Mouse (Mus musculus): ENCODE data around the gene Cnih3. TPM values are rescaled to one million over a fixed set of nuclear protein-coding genes. Genes with fewer than 3 reads are reported as not detected.

Cnih3 gene
- polyA plus RNA-seq, 1 experiment from 2014 or later: 0.08 TPM

- Histone ChIP-seq H3K4me2 (ENCODE audit: low read depth, low read length) (no peak overlapping the region), H3K4me3 (ENCODE audit: low read length) (no peak overlapping the region), H3K9ac (ENCODE audit: low read length) (no peak overlapping the region), H3K27me3 (ENCODE audit: control insufficient read depth, insufficient read depth, low read depth, low read length) (no peaks in the 10 kb centered on the region), H3K27ac (ENCODE audit: low read length) (no peak overlapping the region), H3K36me3 (ENCODE audit: control insufficient read depth, insufficient read depth, low read length) (no peaks in the 10 kb centered on the region), H3K9me3 (ENCODE audit: control insufficient read depth, low read length) (no peaks in the 10 kb centered on the region), H3K4me1 (replicated peaks; ENCODE audit: control insufficient read depth, insufficient read depth, low read length) (peaks cover 4% of the 10 kb centered on the region)
- 38% methylated on average over 5 of the region's 5 CpGs for WGBS
- ATAC-seq (ENCODE audit: low read depth): no peak
These were observed 112.6 kb downstream of the Cnih3 start for GRCm38 (mm10) chr1:181465027-181465426.

- no peaks in the 10 kb centered on the region for H3K27me3 ChIP-seq (ENCODE audit: control insufficient read depth, insufficient read depth, low read depth, low read length)
- H3K9ac ChIP-seq (ENCODE audit: low read length): no peak overlapping the region
- no peak overlapping the region for H3K27ac ChIP-seq (ENCODE audit: low read length)
- H3K4me1 ChIP-seq (replicated peaks; ENCODE audit: control insufficient read depth, insufficient read depth, low read length): peaks cover 4% of the 10 kb centered on the region
- H3K9me3 ChIP-seq (ENCODE audit: control insufficient read depth, low read length): peaks cover 4% of the 10 kb centered on the region; the same call in 1 of the 2 replicates
- no peaks in the 10 kb centered on the region for H3K36me3 ChIP-seq (ENCODE audit: control insufficient read depth, insufficient read depth, low read length)
- H3K4me3 ChIP-seq (ENCODE audit: low read length): no peak overlapping the region
- 88% methylated on average over 6 of the region's 6 CpGs for WGBS
- ATAC-seq (ENCODE audit: low read depth): peak; percentile 5; the same call in 1 of the 2 replicates
- no peak overlapping the region for H3K4me2 ChIP-seq (ENCODE audit: low read depth, low read length)
These were observed 113.6 kb downstream of the Cnih3 start for GRCm38 (mm10) chr1:181466040-181466439.

GRCm38 (mm10) chr1:181466601-181467320 is 114.3 kb downstream of the Cnih3 start:
- peaks cover 4% of the 10 kb centered on the region for H3K4me1 ChIP-seq (replicated peaks; ENCODE audit: control insufficient read depth, insufficient read depth, low read length)
- ATAC-seq (ENCODE audit: low read depth): peak; percentile 50; the same call in 1 of the 2 replicates
- WGBS: 39% methylated on average over 17 of the region's 17 CpGs
- peaks cover 9% of the 10 kb centered on the region; the same call in 1 of the 2 replicates for H3K9me3 ChIP-seq (ENCODE audit: control insufficient read depth, low read length)
- H3K27me3 ChIP-seq (ENCODE audit: control insufficient read depth, insufficient read depth, low read depth, low read length): no peaks in the 10 kb centered on the region
- no peak overlapping the region for H3K4me3 ChIP-seq (ENCODE audit: low read length)
- H3K27ac ChIP-seq (ENCODE audit: low read length): no peak overlapping the region
- peak overlapping the region; percentile 11; the same call in 1 of the 2 replicates for H3K4me2 ChIP-seq (ENCODE audit: low read depth, low read length)
- no peaks in the 10 kb centered on the region for H3K36me3 ChIP-seq (ENCODE audit: control insufficient read depth, insufficient read depth, low read length)
- H3K9ac ChIP-seq (ENCODE audit: low read length): no peak overlapping the region

GRCm38 (mm10) chr1:181467321-181467670 is 114.9 kb downstream of the Cnih3 start:
- ATAC-seq (ENCODE audit: low read depth): no peak
- Histone ChIP-seq H3K36me3 (ENCODE audit: control insufficient read depth, insufficient read depth, low read length) (no peaks in the 10 kb centered on the region), H3K27ac (ENCODE audit: low read length) (no peak overlapping the region), H3K9me3 (ENCODE audit: control insufficient read depth, low read length) (peaks cover 9% of the 10 kb centered on the region; the same call in 1 of the 2 replicates), H3K4me2 (ENCODE audit: low read depth, low read length) (no peak overlapping the region), H3K9ac (ENCODE audit: low read length) (no peak overlapping the region), H3K27me3 (ENCODE audit: control insufficient read depth, insufficient read depth, low read depth, low read length) (no peaks in the 10 kb centered on the region), H3K4me3 (ENCODE audit: low read length) (no peak overlapping the region), H3K4me1 (replicated peaks; ENCODE audit: control insufficient read depth, insufficient read depth, low read length) (peaks cover 4% of the 10 kb centered on the region)
- WGBS: 92% methylated on average over 6 of the region's 6 CpGs

- no peak overlapping the region for H3K4me3 ChIP-seq (ENCODE audit: low read length)
- no peak overlapping the region for H3K4me2 ChIP-seq (ENCODE audit: low read depth, low read length)
- no peaks in the 10 kb centered on the region for H3K27me3 ChIP-seq (ENCODE audit: control insufficient read depth, insufficient read depth, low read depth, low read length)
- peaks cover 9% of the 10 kb centered on the region; the same call in 1 of the 2 replicates for H3K9me3 ChIP-seq (ENCODE audit: control insufficient read depth, low read length)
- ATAC-seq (ENCODE audit: low read depth): no peak
- H3K9ac ChIP-seq (ENCODE audit: low read length): no peak overlapping the region
- H3K36me3 ChIP-seq (ENCODE audit: control insufficient read depth, insufficient read depth, low read length): no peaks in the 10 kb centered on the region
- peaks cover 4% of the 10 kb centered on the region for H3K4me1 ChIP-seq (replicated peaks; ENCODE audit: control insufficient read depth, insufficient read depth, low read length)
- 78% methylated on average over 8 of the region's 8 CpGs for WGBS
- H3K27ac ChIP-seq (ENCODE audit: low read length): no peak overlapping the region
These were observed 117.0 kb downstream of the Cnih3 start for GRCm38 (mm10) chr1:181469415-181469814.

- ATAC-seq (ENCODE audit: low read depth): no peak
- peaks cover 5% of the 10 kb centered on the region; the same call in 1 of the 2 replicates for H3K9me3 ChIP-seq (ENCODE audit: control insufficient read depth, low read length)
- H3K36me3 ChIP-seq (ENCODE audit: control insufficient read depth, insufficient read depth, low read length): no peaks in the 10 kb centered on the region
- peaks cover 2% of the 10 kb centered on the region; the same call in 1 of the 2 replicates for H3K4me1 ChIP-seq (replicated peaks; ENCODE audit: control insufficient read depth, insufficient read depth, low read length)
- no peaks in the 10 kb centered on the region for H3K27me3 ChIP-seq (ENCODE audit: control insufficient read depth, insufficient read depth, low read depth, low read length)
- H3K27ac ChIP-seq (ENCODE audit: low read length): no peak overlapping the region
- no peak overlapping the region for H3K4me2 ChIP-seq (ENCODE audit: low read depth, low read length)
- H3K9ac ChIP-seq (ENCODE audit: low read length): no peak overlapping the region
- whole genome bisulfite sequencing: 57% methylated on average over 8 of the region's 8 CpGs
- no peak overlapping the region for H3K4me3 ChIP-seq (ENCODE audit: low read length)
These were observed 123.7 kb downstream of the Cnih3 start for GRCm38 (mm10) chr1:181476141-181476540.

- H3K4me1 ChIP-seq (replicated peaks; ENCODE audit: control insufficient read depth, insufficient read depth, low read length): peaks cover 2% of the 10 kb centered on the region; the same call in 1 of the 2 replicates
- 54% methylated on average over 6 of the region's 6 CpGs for WGBS
- ATAC-seq (ENCODE audit: low read depth): no peak
These were observed 124.1 kb downstream of the Cnih3 start for GRCm38 (mm10) chr1:181476557-181476956.

GRCm38 (mm10) chr1:181484696-181485095 is 132.3 kb downstream of the Cnih3 start:
- 75% methylated on average over 5 of the region's 5 CpGs for WGBS
- no peak for ATAC-seq (ENCODE audit: low read depth)
- no peaks in the 10 kb centered on the region for H3K9me3 ChIP-seq (ENCODE audit: control insufficient read depth, low read length)

More at GRCm38 (mm10) chr1:181476557-181476956, 124.1 kb downstream of the Cnih3 start:
- Histone ChIP-seq H3K9me3 (ENCODE audit: control insufficient read depth, low read length) (peaks cover 2% of the 10 kb centered on the region; the same call in 1 of the 2 replicates), H3K36me3 (ENCODE audit: control insufficient read depth, insufficient read depth, low read length) (no peaks in the 10 kb centered on the region), H3K9ac (ENCODE audit: low read length) (no peak overlapping the region), H3K4me3 (ENCODE audit: low read length) (no peak overlapping the region), H3K4me2 (ENCODE audit: low read depth, low read length) (no peak overlapping the region), H3K27me3 (ENCODE audit: control insufficient read depth, insufficient read depth, low read depth, low read length) (no peaks in the 10 kb centered on the region), H3K27ac (ENCODE audit: low read length) (no peak overlapping the region)

GRCm38 (mm10) chr1:181503471-181503870 is 151.0 kb downstream of the Cnih3 start:
- H3K27ac ChIP-seq (ENCODE audit: low read length): no peak overlapping the region
- WGBS: 94% methylated on average over 2 of the region's 2 CpGs

More at GRCm38 (mm10) chr1:181484696-181485095, 132.3 kb downstream of the Cnih3 start:
- Histone ChIP-seq H3K9ac (ENCODE audit: low read length) (no peak overlapping the region), H3K4me2 (ENCODE audit: low read depth, low read length) (no peak overlapping the region), H3K27ac (ENCODE audit: low read length) (no peak overlapping the region), H3K4me1 (replicated peaks; ENCODE audit: control insufficient read depth, insufficient read depth, low read length) (no peaks in the 10 kb centered on the region), H3K4me3 (ENCODE audit: low read length) (no peak overlapping the region), H3K27me3 (ENCODE audit: control insufficient read depth, insufficient read depth, low read depth, low read length) (no peaks in the 10 kb centered on the region), H3K36me3 (ENCODE audit: control insufficient read depth, insufficient read depth, low read length) (no peaks in the 10 kb centered on the region)

More at GRCm38 (mm10) chr1:181503471-181503870, 151.0 kb downstream of the Cnih3 start:
- H3K9me3 ChIP-seq (ENCODE audit: control insufficient read depth, low read length): no peaks in the 10 kb centered on the region
- H3K36me3 ChIP-seq (ENCODE audit: control insufficient read depth, insufficient read depth, low read length): no peaks in the 10 kb centered on the region
- ATAC-seq (ENCODE audit: low read depth): no peak
- no peak overlapping the region for H3K9ac ChIP-seq (ENCODE audit: low read length)
- no peak overlapping the region for H3K4me2 ChIP-seq (ENCODE audit: low read depth, low read length)
- H3K4me1 ChIP-seq (replicated peaks; ENCODE audit: control insufficient read depth, insufficient read depth, low read length): 0 out of 2 replicates have a peak, but pooled peaks cover 4% of the 10 kb centered on the region
- H3K27me3 ChIP-seq (ENCODE audit: control insufficient read depth, insufficient read depth, low read depth, low read length): no peaks in the 10 kb centered on the region; the same call in 1 of the 2 replicates
- H3K4me3 ChIP-seq (ENCODE audit: low read length): no peak overlapping the region

Data from lung, embryonic 16.5 days (tissue).